8 mouse cellular contexts compared by ENCODE assay signal in genomic region chr15:99456963-99457605, GRCm38 (mm10). TPM values are rescaled to one million over a fixed set of nuclear protein-coding genes. Genes with fewer than 3 reads are reported as not detected.
DNase-seq lines count a peak whose midpoint lies in the region; ATAC-seq lines count a peak whose summit lies in the region.

No protein-coding gene starts in this region.

- DNase-seq in cerebellum, postnatal 36 days = peak; percentile 45 to 57
- peak; percentile 75 for DNase-seq in gastrocnemius, postnatal 14 days
- peak; percentile 77 for DNase-seq in intestine, embryonic 14.5 days (ENCODE audit: low spot score)
- DNase-seq in splenic B cell, adult 2 months (ENCODE audit: low read depth, low spot score) = peak; percentile 32

- no peak for ATAC-seq in erythroblast, adult 5-6 weeks (replicated peaks; ENCODE audit: low FRiP score, poor library complexity, severe bottlenecking)
- ATAC-seq in intestine, embryonic 14.5 days (replicated peaks; ENCODE audit: low FRiP score, low TSS enrichment, low read depth) = peak; percentile 74
- peak; percentile 79 for ATAC-seq in limb, embryonic 13.5 days (ENCODE audit: low FRiP score, low read depth)
- peak; percentile 83 for ATAC-seq in midbrain, embryonic 13.5 days

- H3K4me2 ChIP-seq in intestine, embryonic 14.5 days (ENCODE audit: low read length) = peak overlapping the region; percentile 79
- H3K4me2 ChIP-seq in limb, embryonic 13.5 days (replicated peaks) = peak overlapping the region; percentile 89
- H3K4me2 ChIP-seq in midbrain, embryonic 13.5 days (replicated peaks) = peak overlapping the region; percentile 82

- H3K4me1 ChIP-seq in erythroblast, embryonic 14.5 days (ENCODE audit: control insufficient read depth) = peaks cover 16% of the 10 kb centered on the region
- H3K4me1 ChIP-seq in intestine, embryonic 14.5 days (replicated peaks; ENCODE audit: control insufficient read depth, insufficient read depth, low read length) = peaks cover 18% of the 10 kb centered on the region
- H3K4me1 ChIP-seq in limb, embryonic 13.5 days = peaks cover 47% of the 10 kb centered on the region
- peaks cover 49% of the 10 kb centered on the region for H3K4me1 ChIP-seq in midbrain, embryonic 13.5 days (replicated peaks)

- peak overlapping the region; percentile 57 for H3K4me3 ChIP-seq in erythroblast, embryonic 14.5 days (replicated peaks)
- H3K4me3 ChIP-seq in intestine, embryonic 14.5 days (ENCODE audit: low read depth, low read length) = peak overlapping the region; percentile 71
- H3K4me3 ChIP-seq in limb, embryonic 13.5 days = peak overlapping the region; percentile 85
- peak overlapping the region; percentile 88 for H3K4me3 ChIP-seq in midbrain, embryonic 13.5 days (replicated peaks)

- H3K9ac ChIP-seq in intestine, embryonic 14.5 days (ENCODE audit: low read length) = peak overlapping the region; percentile 73
- peak overlapping the region; percentile 81 for H3K9ac ChIP-seq in limb, embryonic 13.5 days
- H3K9ac ChIP-seq in midbrain, embryonic 13.5 days (replicated peaks) = peak overlapping the region; percentile 78

- intact Hi-C loops in gastrocnemius, postnatal 14 days (cut with DNase I; ENCODE audit: low total_unique reads) = no loop called here

- peak overlapping the region; percentile 88 for H3K27ac ChIP-seq in intestine, embryonic 14.5 days (ENCODE audit: low read depth)
- H3K27ac ChIP-seq in limb, embryonic 13.5 days = peak overlapping the region; percentile 92
- peak overlapping the region; percentile 88 for H3K27ac ChIP-seq in midbrain, embryonic 13.5 days

- H3K9me3 ChIP-seq in erythroblast, embryonic 14.5 days (ENCODE audit: control insufficient read depth, low read length) = no peaks in the 10 kb centered on the region
- no peaks in the 10 kb centered on the region for H3K9me3 ChIP-seq in intestine, embryonic 14.5 days (ENCODE audit: control insufficient read depth, low read length)
- no peaks in the 10 kb centered on the region for H3K9me3 ChIP-seq in limb, embryonic 13.5 days
- no peaks in the 10 kb centered on the region for H3K9me3 ChIP-seq in midbrain, embryonic 13.5 days

- WGBS in intestine, embryonic 14.5 days = under 1% methylated on average over 43 of the region's 43 CpGs
- WGBS in limb, embryonic 13.5 days = 0% methylated on average over 40 of the region's 43 CpGs
- WGBS in midbrain, embryonic 13.5 days = 0% methylated on average over 33 of the region's 43 CpGs

- H3K36me3 ChIP-seq in erythroblast, embryonic 14.5 days (ENCODE audit: control insufficient read depth) = no peaks in the 10 kb centered on the region
- peaks cover 10% of the 10 kb centered on the region; the same call in 1 of the 2 replicates for H3K36me3 ChIP-seq in intestine, embryonic 14.5 days (ENCODE audit: control insufficient read depth, insufficient read depth, low read length)
- peaks cover 26% of the 10 kb centered on the region for H3K36me3 ChIP-seq in limb, embryonic 13.5 days
- H3K36me3 ChIP-seq in midbrain, embryonic 13.5 days = peaks cover 3% of the 10 kb centered on the region; the same call in 1 of the 2 replicates
- no peaks in the 10 kb centered on the region for H3K36me3 ChIP-seq in splenic B cell, adult 2 months (ENCODE audit: control insufficient read depth, insufficient read depth, low read length, poor library complexity, severe bottlenecking)

- peaks cover 27% of the 10 kb centered on the region for H3K27me3 ChIP-seq in erythroblast, embryonic 14.5 days (ENCODE audit: control insufficient read depth)
- H3K27me3 ChIP-seq in intestine, embryonic 14.5 days (replicated peaks; ENCODE audit: control insufficient read depth, insufficient read depth, low read length) = no peaks in the 10 kb centered on the region
- no peaks in the 10 kb centered on the region for H3K27me3 ChIP-seq in limb, embryonic 13.5 days
- no peaks in the 10 kb centered on the region for H3K27me3 ChIP-seq in midbrain, embryonic 13.5 days
- H3K27me3 ChIP-seq in splenic B cell, adult 2 months (ENCODE audit: control insufficient read depth, insufficient read depth, low read length, poor library complexity, severe bottlenecking) = no peaks in the 10 kb centered on the region

RNA-seq across cellular contexts. Expression of gene Nckap5l, which starts 0.5 kb away (rescaled TPM):
- 0.08 and 0.12 TPM in 2 replicates for polyA plus RNA-seq in erythroblast, embryonic 14.5 days (2012)
- total RNA-seq in erythroblast, adult 5-6 weeks (2015; ENCODE audit: low replicate concordance) = 1.5 TPM in 1 of 2 replicates, not detected in the other
- total RNA-seq in erythroblast, adult 5-6 weeks (2017; ENCODE audit: low replicate concordance) = not detected in 2 replicates
- total RNA-seq in gastrocnemius, postnatal 14 days (2021) = 1 to 10 TPM; 8.5 to 10.0 TPM
- polyA plus RNA-seq in intestine, embryonic 14.5 days (2014; fragmentation: Nextera tagmentation; extraction: Ambion mirVana) = 8.9 and 9.3 TPM in 2 replicates
- 14.0 and 14.1 TPM in 2 replicates for polyA plus RNA-seq in limb, embryonic 13.5 days (2015; fragmentation: Nextera tagmentation; extraction: Ambion mirVana)
- 12.2 and 15.6 TPM in 2 replicates for polyA plus RNA-seq in midbrain, embryonic 13.5 days (2015; fragmentation: Nextera tagmentation; extraction: Ambion mirVana)

RNA-seq across cellular contexts. Expression of gene Bcdin3d, which starts 17.4 kb away (rescaled TPM):
- 0.17 and 0.28 TPM in 2 replicates for polyA plus RNA-seq in erythroblast, embryonic 14.5 days (2012)
- total RNA-seq in erythroblast, adult 5-6 weeks (2015; ENCODE audit: low replicate concordance) = not detected in 2 replicates
- 0.98 and 2.1 TPM in 2 replicates for total RNA-seq in erythroblast, adult 5-6 weeks (2017; ENCODE audit: low replicate concordance)
- 1 to 10 TPM; 3.9 to 5.0 TPM for total RNA-seq in gastrocnemius, postnatal 14 days (2021)
- polyA plus RNA-seq in intestine, embryonic 14.5 days (2014; fragmentation: Nextera tagmentation; extraction: Ambion mirVana) = 12.4 and 13.7 TPM in 2 replicates
- 17.0 and 19.7 TPM in 2 replicates for polyA plus RNA-seq in limb, embryonic 13.5 days (2015; fragmentation: Nextera tagmentation; extraction: Ambion mirVana)
- polyA plus RNA-seq in midbrain, embryonic 13.5 days (2015; fragmentation: Nextera tagmentation; extraction: Ambion mirVana) = 26.5 and 26.9 TPM in 2 replicates

Comparison
In these comparisons a context has a peak if more than half of its experiments do, and no peak if none do; other contexts are left out.
1. RNA of gene Bcdin3d, which starts 17.4 kb away (polyA plus RNA-seq): 26.5 to 26.9 TPM in midbrain, embryonic 13.5 days, 17.0 to 19.7 TPM in limb, embryonic 13.5 days and 12.4 to 13.7 TPM in intestine, embryonic 14.5 days; 0.17 to 0.28 TPM in erythroblast, embryonic 14.5 days; every median in the first group is over 10 times any median in the second.
2. Peak in every context shown above with its lines, with median percentiles within 50 percentile points of each other: H3K4me3 ChIP-seq, DNase-seq, H3K27ac ChIP-seq, H3K4me2 ChIP-seq and H3K9ac ChIP-seq.